Mouse (Mus musculus): Measurements from ENCODE around the gene Tcerg1l. TPM values are rescaled to one million over a fixed set of nuclear protein-coding genes. Genes with fewer than 3 reads are reported as not detected.

Tcerg1l gene
- polyA plus RNA-seq, 1 experiment: 0.16 TPM

DNA sequence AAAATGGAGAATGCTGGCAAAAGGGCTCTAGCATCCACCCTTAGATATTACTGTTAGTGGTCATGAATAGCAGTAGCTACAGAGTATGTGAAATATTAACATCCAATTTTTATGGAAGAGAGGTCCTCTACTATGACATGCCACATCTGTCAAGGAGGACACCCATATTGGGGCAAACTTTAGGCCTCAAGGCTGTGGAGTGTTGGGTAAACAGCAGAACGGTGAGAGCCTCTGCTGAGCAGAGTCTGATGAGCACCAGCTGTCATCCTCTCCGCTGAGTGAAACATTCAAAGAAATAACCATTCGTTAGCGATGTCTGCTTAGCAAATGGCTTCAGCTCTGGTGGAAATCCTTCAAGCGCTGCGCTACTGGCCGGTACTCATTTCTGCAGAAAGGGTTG is 30.0 kb downstream of the Tcerg1l start:
- 55% methylated on average over 7 of the region's 7 CpGs for WGBS
- no peak overlapping the region for H3K27ac ChIP-seq (ENCODE audit: insufficient read depth, low read depth, low read length)
- no peak overlapping the region for H3K4me3 ChIP-seq (ENCODE audit: insufficient read depth, low read depth, low read length)
- H3K27me3 ChIP-seq (replicated peaks; ENCODE audit: control insufficient read depth, insufficient read depth, low read length): no peaks in the 10 kb centered on the region
- no peak for DNase-seq
- no peaks in the 10 kb centered on the region for H3K36me3 ChIP-seq (ENCODE audit: control insufficient read depth, insufficient read depth, low read length)
- no peak for TF ChIP-seq CTCF (conservative IDR thresholded peaks at IDR 0.05; ENCODE audit: insufficient read depth, insufficient read length, low read depth, low read length)
- no peak for TF ChIP-seq POLR2A (IDR thresholded peaks at IDR 0.05; ENCODE audit: low read depth, low read length)
- no peaks in the 10 kb centered on the region for H3K4me1 ChIP-seq (ENCODE audit: control insufficient read depth, insufficient read depth, low read length)

DNA sequence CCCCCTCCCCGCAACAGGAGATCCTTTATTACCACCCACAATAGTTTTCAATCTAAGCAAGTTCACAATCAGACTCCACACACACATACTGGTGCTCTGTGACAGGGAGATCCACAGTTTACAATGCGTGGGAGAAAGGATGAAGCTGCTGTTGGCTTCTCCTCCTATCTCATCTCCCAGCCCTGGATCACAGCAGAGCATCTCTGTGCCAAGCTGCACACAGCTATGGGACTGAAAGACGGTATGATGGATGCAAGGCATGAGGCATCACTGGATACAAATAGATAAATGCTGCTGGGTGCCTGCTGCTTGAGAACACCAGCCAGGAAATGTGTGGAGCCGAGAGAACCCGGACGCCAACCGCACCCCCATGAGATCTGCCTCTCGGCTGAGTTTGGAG is 32.0 kb downstream of the Tcerg1l start:
- TF ChIP-seq CTCF (conservative IDR thresholded peaks at IDR 0.05; ENCODE audit: insufficient read depth, insufficient read length, low read depth, low read length): no peak
- TF ChIP-seq POLR2A (IDR thresholded peaks at IDR 0.05; ENCODE audit: low read depth, low read length): no peak
- H3K36me3 ChIP-seq (ENCODE audit: control insufficient read depth, insufficient read depth, low read length): no peaks in the 10 kb centered on the region
- DNase-seq: no peak
- H3K4me3 ChIP-seq (ENCODE audit: insufficient read depth, low read depth, low read length): no peak overlapping the region
- H3K4me1 ChIP-seq (ENCODE audit: control insufficient read depth, insufficient read depth, low read length): no peaks in the 10 kb centered on the region
- no peak overlapping the region for H3K27ac ChIP-seq (ENCODE audit: insufficient read depth, low read depth, low read length)
- H3K27me3 ChIP-seq (replicated peaks; ENCODE audit: control insufficient read depth, insufficient read depth, low read length): no peaks in the 10 kb centered on the region
- WGBS: 64% methylated on average over 8 of the region's 8 CpGs

DNA sequence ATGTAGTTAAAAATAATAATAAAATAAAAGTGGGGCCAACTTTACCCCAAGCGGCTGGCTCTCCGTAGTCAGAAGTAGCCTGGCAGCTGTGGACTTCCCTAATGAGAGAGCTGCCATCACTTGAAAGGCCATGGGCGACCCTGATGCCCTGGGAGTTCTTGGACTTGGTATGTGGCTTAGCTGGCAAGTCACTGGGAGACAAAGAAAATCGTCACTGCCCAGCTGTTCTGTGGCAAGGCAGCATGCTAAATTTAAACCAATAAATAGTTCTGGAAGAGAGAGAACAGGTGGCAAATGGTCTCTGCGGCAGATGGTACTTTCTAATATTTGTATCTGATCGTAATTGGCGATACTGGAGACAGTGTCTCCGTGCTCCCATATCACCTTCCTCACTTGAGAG is 40.1 kb downstream of the Tcerg1l start:
- TF ChIP-seq POLR2A (IDR thresholded peaks at IDR 0.05; ENCODE audit: low read depth, low read length): no peak
- no peak for TF ChIP-seq CTCF (conservative IDR thresholded peaks at IDR 0.05; ENCODE audit: insufficient read depth, insufficient read length, low read depth, low read length)
- Histone ChIP-seq H3K36me3 (ENCODE audit: control insufficient read depth, insufficient read depth, low read length) (no peaks in the 10 kb centered on the region), H3K27ac (ENCODE audit: insufficient read depth, low read depth, low read length) (no peak overlapping the region), H3K4me3 (ENCODE audit: insufficient read depth, low read depth, low read length) (no peak overlapping the region), H3K4me1 (ENCODE audit: control insufficient read depth, insufficient read depth, low read length) (no peaks in the 10 kb centered on the region), H3K27me3 (replicated peaks; ENCODE audit: control insufficient read depth, insufficient read depth, low read length) (no peaks in the 10 kb centered on the region)
- WGBS: 64% methylated on average over 8 of the region's 8 CpGs
- no peak for DNase-seq

DNA sequence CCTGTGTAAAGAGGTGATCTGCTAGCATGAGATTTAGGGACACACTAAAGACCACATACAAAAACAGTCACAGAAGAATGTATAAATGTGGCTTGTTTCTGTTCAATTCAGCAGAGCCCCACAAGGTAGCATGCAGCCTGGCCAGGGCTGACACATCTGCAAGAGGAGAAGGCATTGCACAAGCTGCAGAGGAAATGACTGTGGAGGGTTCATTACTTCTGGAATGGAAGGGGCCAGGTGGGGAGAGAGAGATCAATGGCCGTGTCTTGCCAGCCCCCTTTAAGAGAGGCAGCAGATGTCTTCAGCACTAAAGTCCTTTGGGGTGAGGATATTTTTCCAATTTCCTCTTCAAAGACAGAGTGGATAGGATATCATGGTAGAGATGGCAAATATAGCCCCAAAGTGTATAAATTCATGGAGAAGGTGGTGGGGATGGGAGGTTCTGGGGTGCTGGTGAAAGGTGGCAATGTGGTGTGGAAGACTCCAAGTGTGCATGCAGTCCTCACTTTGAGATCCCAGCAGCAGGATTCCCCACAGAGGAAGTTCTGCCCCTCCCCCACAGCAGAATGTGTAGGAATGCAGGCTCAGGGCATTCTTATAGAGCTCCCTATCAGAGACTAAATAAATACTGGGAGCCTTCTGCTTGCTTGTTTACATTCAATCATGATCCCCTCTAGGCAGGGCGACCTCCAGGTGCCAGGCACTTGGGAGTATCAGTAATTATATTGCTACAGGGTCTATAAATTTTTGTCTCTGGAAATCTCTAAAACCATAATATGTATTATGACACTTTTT is 40.7 kb downstream of the Tcerg1l start:
- Histone ChIP-seq H3K4me1 (ENCODE audit: control insufficient read depth, insufficient read depth, low read length) (no peaks in the 10 kb centered on the region), H3K4me3 (ENCODE audit: insufficient read depth, low read depth, low read length) (no peak overlapping the region), H3K36me3 (ENCODE audit: control insufficient read depth, insufficient read depth, low read length) (no peaks in the 10 kb centered on the region), H3K27me3 (replicated peaks; ENCODE audit: control insufficient read depth, insufficient read depth, low read length) (no peaks in the 10 kb centered on the region), H3K27ac (ENCODE audit: insufficient read depth, low read depth, low read length) (no peak overlapping the region)
- TF ChIP-seq CTCF (conservative IDR thresholded peaks at IDR 0.05; ENCODE audit: insufficient read depth, insufficient read length, low read depth, low read length) (no peak), POLR2A (IDR thresholded peaks at IDR 0.05; ENCODE audit: low read depth, low read length) (no peak)
- no peak for DNase-seq
- 33% methylated on average over 2 of the region's 2 CpGs for WGBS

DNA sequence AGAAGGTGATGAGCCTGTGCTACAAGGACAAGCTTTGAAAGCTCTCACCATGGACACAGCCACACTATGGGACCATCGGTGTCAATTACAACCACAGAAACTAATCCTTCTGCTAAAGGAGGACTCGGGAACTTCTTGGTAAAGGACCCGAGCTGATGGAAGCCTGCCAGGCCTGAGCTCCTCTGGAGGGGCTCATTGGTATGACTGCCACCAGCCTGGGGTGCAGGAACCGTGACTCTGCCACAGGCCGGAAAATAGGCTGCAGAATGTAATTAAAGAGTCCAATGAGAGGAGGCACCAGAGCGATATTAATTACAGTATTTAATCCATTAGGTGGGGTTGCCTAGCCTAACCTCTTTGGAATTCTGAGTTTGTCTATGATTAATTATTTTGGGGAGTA is 52.1 kb downstream of the Tcerg1l start:
- no peak for TF ChIP-seq POLR2A (IDR thresholded peaks at IDR 0.05; ENCODE audit: low read depth, low read length)
- no peak for TF ChIP-seq CTCF (conservative IDR thresholded peaks at IDR 0.05; ENCODE audit: insufficient read depth, insufficient read length, low read depth, low read length)
- DNase-seq: no peak

DNA sequence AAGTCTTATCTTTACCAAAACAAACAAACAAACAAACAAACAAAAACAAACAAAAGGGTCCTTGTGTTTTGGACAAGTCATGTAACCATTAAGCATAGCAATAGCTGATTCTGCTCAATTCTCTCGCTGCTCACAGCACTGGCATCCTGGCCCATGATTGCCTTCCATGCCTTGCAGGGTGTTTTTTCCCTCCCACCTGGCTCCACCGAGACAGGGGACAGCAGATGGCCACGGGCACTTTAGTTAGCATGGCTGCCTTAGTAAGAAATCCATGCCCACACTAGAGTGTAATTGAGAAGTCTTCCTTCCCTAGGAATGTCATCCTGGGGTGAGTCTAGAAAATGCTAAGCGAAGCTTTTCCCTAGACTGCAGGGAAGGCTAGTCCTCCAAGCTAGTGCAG is 59.1 kb downstream of the Tcerg1l start:
- H3K36me3 ChIP-seq (ENCODE audit: control insufficient read depth, insufficient read depth, low read length): no peaks in the 10 kb centered on the region
- no peak overlapping the region for H3K27ac ChIP-seq (ENCODE audit: insufficient read depth, low read depth, low read length)
- DNase-seq: no peak
- no peaks in the 10 kb centered on the region for H3K27me3 ChIP-seq (replicated peaks; ENCODE audit: control insufficient read depth, insufficient read depth, low read length)
- TF ChIP-seq CTCF (conservative IDR thresholded peaks at IDR 0.05; ENCODE audit: insufficient read depth, insufficient read length, low read depth, low read length) (no peak), POLR2A (IDR thresholded peaks at IDR 0.05; ENCODE audit: low read depth, low read length) (no peak)
- 54% methylated on average over 4 of the region's 4 CpGs for WGBS
- no peak overlapping the region for H3K4me3 ChIP-seq (ENCODE audit: insufficient read depth, low read depth, low read length)
- no peaks in the 10 kb centered on the region for H3K4me1 ChIP-seq (ENCODE audit: control insufficient read depth, insufficient read depth, low read length)

More for the DNA sequence above, 52.1 kb downstream of the Tcerg1l start:
- Histone ChIP-seq H3K4me1 (ENCODE audit: control insufficient read depth, insufficient read depth, low read length) (no peaks in the 10 kb centered on the region), H3K36me3 (ENCODE audit: control insufficient read depth, insufficient read depth, low read length) (no peaks in the 10 kb centered on the region), H3K27me3 (replicated peaks; ENCODE audit: control insufficient read depth, insufficient read depth, low read length) (no peaks in the 10 kb centered on the region), H3K4me3 (ENCODE audit: insufficient read depth, low read depth, low read length) (no peak overlapping the region), H3K27ac (ENCODE audit: insufficient read depth, low read depth, low read length) (no peak overlapping the region)
- 41% methylated on average over 6 of the region's 6 CpGs for WGBS

DNA sequence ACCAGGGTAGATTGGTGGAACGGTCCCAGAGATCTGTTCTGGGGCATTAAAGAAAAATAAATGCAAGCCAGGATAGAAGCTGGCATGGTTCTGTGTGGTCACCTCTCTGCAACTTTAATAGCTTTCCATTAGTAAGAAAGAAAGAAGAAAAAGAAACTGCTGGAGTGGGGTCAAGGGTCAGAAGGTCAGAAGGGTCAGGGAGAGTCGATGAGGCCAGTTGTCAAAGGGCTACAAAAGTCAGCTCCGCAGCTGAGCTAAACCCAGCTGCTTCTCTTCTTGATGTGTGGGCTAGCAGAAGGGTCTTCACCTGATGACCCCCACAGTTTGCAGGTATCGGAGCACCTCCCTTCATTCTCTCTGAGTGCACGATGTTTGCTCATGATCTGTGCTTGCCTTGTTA is 59.6 kb downstream of the Tcerg1l start:
- TF ChIP-seq CTCF (conservative IDR thresholded peaks at IDR 0.05; ENCODE audit: insufficient read depth, insufficient read length, low read depth, low read length) (no peak), POLR2A (IDR thresholded peaks at IDR 0.05; ENCODE audit: low read depth, low read length) (no peak)
- Histone ChIP-seq H3K4me1 (ENCODE audit: control insufficient read depth, insufficient read depth, low read length) (no peaks in the 10 kb centered on the region), H3K27ac (ENCODE audit: insufficient read depth, low read depth, low read length) (no peak overlapping the region), H3K36me3 (ENCODE audit: control insufficient read depth, insufficient read depth, low read length) (no peaks in the 10 kb centered on the region), H3K27me3 (replicated peaks; ENCODE audit: control insufficient read depth, insufficient read depth, low read length) (no peaks in the 10 kb centered on the region), H3K4me3 (ENCODE audit: insufficient read depth, low read depth, low read length) (no peak overlapping the region)
- 49% methylated on average over 5 of the region's 5 CpGs for WGBS
- DNase-seq: no peak
